Mouse (Mus musculus) inflammation-experienced regulatory T-cells (primary cell): ENCODE measurements around the gene Vmn1r219. TPM values are rescaled to one million over a fixed set of nuclear protein-coding genes. Genes with fewer than 3 reads are reported as not detected.

Source experiments
- polyA plus RNA-seq, 2 experiments: library from polyadenylated mRNA; unstranded; fragments of 100-300 nt; shearing (Covaris generic); gene quantifications; one replicate each; pipeline ENCODE4 v1.2.1; 2017

Gene Vmn1r219
- polyA plus RNA-seq, result not detected

GRCm38 (mm10) chr13:23159012-23159411 is at the start of gene Vmn1r219:
Vmn1r219 (plus strand) TSS chr13:23159312.

DNA sequence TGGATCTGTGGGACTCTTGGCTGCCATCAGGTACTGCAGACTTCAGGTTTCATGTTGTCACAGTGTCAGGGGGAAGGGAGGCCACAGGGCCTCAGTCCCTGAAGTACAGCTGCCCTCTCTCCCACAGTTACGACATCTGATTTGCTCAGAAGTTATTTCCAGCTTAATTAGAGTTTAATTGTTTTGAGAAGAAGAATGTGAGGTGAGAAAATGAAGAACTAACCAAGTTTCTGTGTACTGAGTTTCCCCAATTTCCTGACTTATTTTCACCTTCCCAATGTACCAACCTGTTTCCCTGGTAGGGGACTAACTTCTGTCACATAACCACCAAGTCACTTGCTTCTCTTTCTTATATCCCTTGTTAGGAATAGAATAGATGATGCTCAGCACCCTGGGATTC is 41.0 kb upstream of the Vmn1r219 start, which contains the start of gene Vmn1r217:
Gene Vmn1r217, minus strand, starts transcription at position 101 of the 400 bp plus-strand sequence.

GRCm38 (mm10) chr13:23133099-23133498 is 26.0 kb upstream of the Vmn1r219 start, which contains the start of gene Vmn1r218:
Vmn1r218 (plus strand) TSS chr13:23133155.

DNA sequence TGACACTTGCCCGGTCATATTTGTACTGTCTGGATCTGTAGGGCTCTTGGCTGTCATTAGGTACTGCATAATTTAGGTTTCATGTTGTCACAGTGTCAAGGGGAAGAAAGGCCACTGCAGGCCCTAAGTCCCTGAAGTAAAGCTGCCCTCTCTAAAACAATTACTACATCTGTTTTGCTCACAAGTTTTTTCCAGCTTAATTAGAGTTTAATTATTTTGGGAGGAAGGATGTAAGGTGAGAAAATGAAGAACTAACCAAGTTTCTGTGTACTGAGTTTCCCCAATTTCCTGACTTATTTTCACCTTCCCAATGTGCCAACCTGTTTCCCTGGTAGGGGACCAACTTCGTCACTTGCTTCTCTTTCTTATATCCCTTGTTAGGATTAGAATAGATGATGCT is 28.8 kb downstream of the Vmn1r219 start, which contains the start of gene Vmn1r220:
Gene Vmn1r220, minus strand, starts transcription at position 101 of the 400 bp plus-strand sequence.

GRCm38 (mm10) chr13:23213827-23214226 is 54.7 kb downstream of the Vmn1r219 start, which contains the start of gene Vmn1r221:
Vmn1r221 (plus strand) TSS chr13:23214127.

Other genes with a start within 250 kb of the Vmn1r219 start
- not detected for gene Vmn1r213, start 151.7 kb upstream of the Vmn1r219 start, polyA plus RNA-seq
- gene Vmn1r214, start 128.9 kb upstream of the Vmn1r219 start, polyA plus RNA-seq, result under 1 TPM; 0.10 to 0.89 TPM
- gene Vmn1r215, start 91.3 kb upstream of the Vmn1r219 start, polyA plus RNA-seq, result under 1 TPM in 1 of 2 experiments, not detected in 1; 0.13 TPM
- gene Vmn1r217, start 41.1 kb upstream of the Vmn1r219 start, polyA plus RNA-seq, result 1 to 10 TPM in 1 of 2 experiments, not detected in 1; 1.0 TPM
- under 1 TPM; 0.02 to 0.18 TPM for gene Vmn1r218, start 26.2 kb upstream of the Vmn1r219 start, polyA plus RNA-seq
- under 1 TPM in 1 of 2 experiments, not detected in 1; 0.12 TPM for gene Vmn1r220, start 28.7 kb downstream of the Vmn1r219 start, polyA plus RNA-seq
- gene Vmn1r221, start 54.8 kb downstream of the Vmn1r219 start, polyA plus RNA-seq, result under 1 TPM in 1 of 2 experiments, not detected in 1; 0.95 TPM
- under 1 TPM in 1 of 2 experiments, not detected in 1; 0.51 TPM for gene Vmn1r222, start 76.6 kb downstream of the Vmn1r219 start, polyA plus RNA-seq
- gene Vmn1r223, start 87.8 kb downstream of the Vmn1r219 start, polyA plus RNA-seq, result under 1 TPM; 0.02 to 0.07 TPM
- 10 to 100 TPM; 17.0 to 20.0 TPM for gene Zfp322a, start 209.9 kb downstream of the Vmn1r219 start, polyA plus RNA-seq